In the genomic region with DNA sequence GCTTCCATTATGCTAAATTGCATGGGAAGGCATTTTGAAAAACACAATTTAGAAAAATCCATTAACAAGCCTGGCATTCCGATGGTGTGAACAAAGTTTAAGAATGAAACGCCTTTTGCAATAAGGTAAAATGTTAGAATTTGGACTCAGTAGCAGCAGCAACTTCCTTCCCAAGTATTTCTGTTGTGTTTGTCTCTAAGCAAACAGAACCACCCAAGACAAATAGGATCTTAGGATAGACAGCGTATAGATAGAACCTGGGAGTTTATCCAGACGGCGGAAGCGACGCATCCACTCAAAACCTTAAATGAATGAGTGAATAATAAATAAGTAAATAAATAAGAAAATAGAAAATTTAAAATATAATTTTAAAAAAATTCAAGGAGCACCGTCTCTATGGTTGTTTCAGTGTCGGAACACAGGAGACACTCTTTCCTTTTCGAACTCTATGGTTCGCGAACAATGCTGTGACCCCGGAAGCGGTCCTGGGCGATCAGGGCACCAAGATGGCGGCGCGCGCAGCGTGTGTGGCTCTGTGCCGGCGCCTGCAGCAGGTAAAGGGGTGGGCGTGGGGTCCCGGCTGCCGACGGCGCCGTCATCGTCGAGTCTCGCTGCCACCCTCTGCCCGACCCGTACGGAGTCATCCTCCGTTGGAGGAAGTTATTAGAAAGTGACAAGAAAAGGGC, we compare ENCODE assay signal across 8 mouse cellular contexts. TPM values are rescaled to one million over a fixed set of nuclear protein-coding genes. Genes with fewer than 3 reads are reported as not detected.
DNase-seq lines count a peak whose midpoint lies in the region; ATAC-seq and TF ChIP-seq lines count a peak whose summit lies in the region.

A gene (plus strand): TSS at position 487 of the 686 bp plus-strand sequence.

- peak within 1 kb of the TSS; percentile 91 for H3K4me2 ChIP-seq in heart, embryonic 12.5 days
- peak within 1 kb of the TSS; percentile 97 for H3K4me2 ChIP-seq in kidney, postnatal 0 days (ENCODE audit: low read length)
- peak within 1 kb of the TSS; percentile 73 for H3K4me2 ChIP-seq in liver, embryonic 11.5 days
- peak within 1 kb of the TSS; percentile 85 for H3K4me2 ChIP-seq in stomach, embryonic 14.5 days (replicated peaks; ENCODE audit: low read depth, low read length)

- H3K9ac ChIP-seq in heart, embryonic 12.5 days = peak within 1 kb of the TSS; percentile 71
- peak within 1 kb of the TSS; percentile 64 for H3K9ac ChIP-seq in kidney, postnatal 0 days (ENCODE audit: low read depth, low read length)
- peak within 1 kb of the TSS; percentile 77 for H3K9ac ChIP-seq in liver, embryonic 11.5 days (ENCODE audit: low read depth, low read length)
- H3K9ac ChIP-seq in stomach, embryonic 14.5 days (replicated peaks; ENCODE audit: low read depth, low read length) = peak within 1 kb of the TSS; percentile 58

- WGBS in heart, embryonic 12.5 days = 4% methylated on average over 35 of the region's 35 CpGs
- WGBS in kidney, postnatal 0 days = 4% methylated on average over 35 of the region's 35 CpGs
- 4% methylated on average over 35 of the region's 35 CpGs for WGBS in liver, embryonic 11.5 days
- WGBS in stomach, embryonic 14.5 days = 4% methylated on average over 35 of the region's 35 CpGs

- TF ChIP-seq CTCF in kidney, postnatal 0 days (IDR thresholded peaks at IDR 0.05; ENCODE audit: low read depth) = no peak

- peaks cover 19% of the 10 kb centered on the region for H3K27me3 ChIP-seq in heart, embryonic 12.5 days (replicated peaks)
- H3K27me3 ChIP-seq in kidney, postnatal 0 days (ENCODE audit: insufficient read depth, low read length) = no peaks in the 10 kb centered on the region
- H3K27me3 ChIP-seq in liver, embryonic 11.5 days (replicated peaks; ENCODE audit: control insufficient read depth, insufficient read depth, low read length) = no peaks in the 10 kb centered on the region; the same call in 1 of the 2 replicates
- no peaks in the 10 kb centered on the region for H3K27me3 ChIP-seq in stomach, embryonic 14.5 days (ENCODE audit: control insufficient read depth, insufficient read depth, low read length)

- peaks cover 15% of the 10 kb centered on the region for H3K36me3 ChIP-seq in heart, embryonic 12.5 days
- H3K36me3 ChIP-seq in kidney, postnatal 0 days (ENCODE audit: insufficient read depth, low read length) = peaks cover 5% of the 10 kb centered on the region; the same call in 1 of the 2 replicates
- H3K36me3 ChIP-seq in liver, embryonic 11.5 days (ENCODE audit: control insufficient read depth, insufficient read depth, low read length) = peaks cover 7% of the 10 kb centered on the region
- H3K36me3 ChIP-seq in stomach, embryonic 14.5 days (ENCODE audit: control insufficient read depth, insufficient read depth, low read length) = peaks cover 11% of the 10 kb centered on the region

- ATAC-seq in erythroid progenitor cell, adult 5-6 weeks (replicated peaks; ENCODE audit: low FRiP score, poor library complexity, severe bottlenecking) = peak; percentile 86
- ATAC-seq in heart, embryonic 12.5 days (ENCODE audit: insufficient number of reproducible peaks, low FRiP score) = peak; percentile 83; the same call in 1 of the 2 replicates
- ATAC-seq in kidney, postnatal 0 days (replicated peaks; ENCODE audit: low FRiP score, low read depth) = peak; percentile 80; the same call in 1 of the 2 replicates
- ATAC-seq in liver, embryonic 11.5 days (replicated peaks; ENCODE audit: low FRiP score) = peak; percentile 85
- peak; percentile 80 for ATAC-seq in stomach, embryonic 14.5 days (ENCODE audit: insufficient number of reproducible peaks, insufficient read depth, low FRiP score, low read depth)

- no peaks in the 10 kb centered on the region for H3K9me3 ChIP-seq in heart, embryonic 12.5 days (replicated peaks)
- no peaks in the 10 kb centered on the region for H3K9me3 ChIP-seq in kidney, postnatal 0 days (replicated peaks; ENCODE audit: low read length)
- H3K9me3 ChIP-seq in liver, embryonic 11.5 days (ENCODE audit: control insufficient read depth, low read length) = no peaks in the 10 kb centered on the region
- H3K9me3 ChIP-seq in stomach, embryonic 14.5 days (ENCODE audit: control insufficient read depth, low read depth, low read length) = no peaks in the 10 kb centered on the region

- H3K27ac ChIP-seq in heart, embryonic 12.5 days (ENCODE audit: poor library complexity, severe bottlenecking) = no peak within 1 kb of the TSS
- 0 out of 2 replicates have a peak within 1 kb of the TSS, but pooled peaks have one; percentile 14 for H3K27ac ChIP-seq in kidney, postnatal 0 days
- 0 out of 2 replicates have a peak within 1 kb of the TSS, but pooled peaks have one; percentile 35 for H3K27ac ChIP-seq in liver, embryonic 11.5 days (ENCODE audit: low read depth, low read length)
- peak within 1 kb of the TSS; percentile 33 for H3K27ac ChIP-seq in stomach, embryonic 14.5 days (ENCODE audit: low read length)

- DNase-seq in CD4-positive helper T cell, adult 2 months (ENCODE audit: low read depth, low spot score) = peak; percentile 91
- DNase-seq in brain, embryonic 18.5 days (ENCODE audit: low read depth, low spot score) = peak; percentile 81
- DNase-seq in kidney, postnatal 0 days (ENCODE audit: low spot score) = peak; percentile 96
- peak; percentile 85 for DNase-seq in liver, embryonic 11.5 days (ENCODE audit: low spot score)
- DNase-seq in naive thymus-derived CD4-positive, alpha-beta T cell, adult 2 months (ENCODE audit: low read depth) = peak; percentile 91

- peak within 1 kb of the TSS; percentile 67 for H3K4me3 ChIP-seq in heart, embryonic 12.5 days
- H3K4me3 ChIP-seq in kidney, postnatal 0 days (replicated peaks; ENCODE audit: low read depth, low read length) = peak within 1 kb of the TSS; percentile 80
- H3K4me3 ChIP-seq in liver, embryonic 11.5 days (ENCODE audit: low read depth, low read length) = peak within 1 kb of the TSS; percentile 84
- H3K4me3 ChIP-seq in stomach, embryonic 14.5 days (ENCODE audit: low read depth, low read length) = peak within 1 kb of the TSS; percentile 83

- peaks cover 4% of the 10 kb centered on the region for H3K4me1 ChIP-seq in heart, embryonic 12.5 days (replicated peaks)
- no peaks in the 10 kb centered on the region for H3K4me1 ChIP-seq in kidney, postnatal 0 days (replicated peaks; ENCODE audit: insufficient read depth, low read length)
- peaks cover 2% of the 10 kb centered on the region; the same call in 1 of the 2 replicates for H3K4me1 ChIP-seq in liver, embryonic 11.5 days (replicated peaks; ENCODE audit: control insufficient read depth, insufficient read depth, low read length)
- 0 out of 2 replicates have a peak, but pooled peaks cover 3% of the 10 kb centered on the region for H3K4me1 ChIP-seq in stomach, embryonic 14.5 days (ENCODE audit: control insufficient read depth, insufficient read depth, low read length)

RNA-seq across cellular contexts. Expression of the gene that starts here (rescaled TPM):
- 7.6 and 8.4 TPM in 2 replicates for total RNA-seq in erythroid progenitor cell, adult 5-6 weeks (2015; ENCODE audit: low replicate concordance)
- 0.23 and 10.7 TPM in 2 replicates for total RNA-seq in erythroid progenitor cell, adult 5-6 weeks (2017; ENCODE audit: low replicate concordance)
- 64.6 and 68.1 TPM in 2 replicates for polyA plus RNA-seq in heart, embryonic 12.5 days (2016; fragmentation: Nextera tagmentation; extraction: Ambion mirVana)
- polyA plus RNA-seq in kidney, postnatal 0 days (2015; fragmentation: Nextera tagmentation; extraction: Ambion mirVana) = 84.4 and 86.9 TPM in 2 replicates
- 105 and 114 TPM in 2 replicates for polyA plus RNA-seq in liver, embryonic 11.5 days (2014; fragmentation: Nextera tagmentation; extraction: Ambion mirVana)
- polyA plus RNA-seq in stomach, embryonic 14.5 days (2014; fragmentation: Nextera tagmentation; extraction: Ambion mirVana) = 70.3 and 72.3 TPM in 2 replicates
